Mouse (Mus musculus) naive thymus-derived CD4-positive, alpha-beta T cell, adult 5 months (primary cell): ENCODE measurements around the gene Pir. TPM values are rescaled to one million over a fixed set of nuclear protein-coding genes. Genes with fewer than 3 reads are reported as not detected.

Experiments
- polyA plus RNA-seq: library from polyadenylated mRNA; unstranded; fragments of 100-300 nt; shearing (Covaris generic); gene quantifications from one replicate; pipeline ENCODE4 v1.2.1, GENCODE M21; 2017

Gene Pir
- polyA plus RNA-seq: not detected

GRCm38 (mm10) chrX:164269285-164269761, at the start of gene Pir:
Pir (plus strand) TSS chrX:164269371.

GRCm38 (mm10) chrX:164258057-164258456, 11.1 kb upstream of the Pir start, which contains the start of gene Bmx:
Bmx (minus strand) TSS chrX:164258193.

GRCm38 (mm10) chrX:164373081-164373480, 103.9 kb downstream of the Pir start, which contains the start of gene Vegfd:
Vegfd (plus strand) TSS chrX:164373378.

GRCm38 (mm10) chrX:164419471-164419939, 150.3 kb downstream of the Pir start, which contains the start of gene Piga:
Piga (plus strand) TSS chrX:164419787.

Other genes with a start within 250 kb of the Pir start
- not detected for gene Car5b, start 241.4 kb upstream of the Pir start, polyA plus RNA-seq
- 5.0 TPM for gene Siah1b, start 192.9 kb upstream of the Pir start, polyA plus RNA-seq
- not detected for gene Cltrn, start 180.5 kb upstream of the Pir start, polyA plus RNA-seq
- gene Ace2, start 130.0 kb upstream of the Pir start, polyA plus RNA-seq: not detected
- gene Bmx, start 11.2 kb upstream of the Pir start, polyA plus RNA-seq: not detected
- not detected for gene Vegfd, start 104.0 kb downstream of the Pir start, polyA plus RNA-seq
- 14.0 TPM for gene Piga, start 150.4 kb downstream of the Pir start, polyA plus RNA-seq
- gene Asb11, start 167.6 kb downstream of the Pir start, polyA plus RNA-seq: not detected
- gene Asb9, start 237.0 kb downstream of the Pir start, polyA plus RNA-seq: not detected